Mouse (Mus musculus) hindbrain, embryonic 10.5 days (tissue): ENCODE measurements around the gene Lyz1. TPM values are rescaled to one million over a fixed set of nuclear protein-coding genes. Genes with fewer than 3 reads are reported as not detected.

Experiments used
- DNase-seq: peaks from one replicate; pipeline ENCODE4 v3.0.0-alpha.2; 2017; ENCODE audit warnings: low spot score
- H3K27ac ChIP-seq: fragments of 300-500 bp; sonication (generic); 2 replicates; pipeline ENCODE4 v1.5.1; 2016; ENCODE audit warnings: mild to moderate bottlenecking, moderate library complexity
- H3K27me3 ChIP-seq: fragments of 300-500 bp; sonication (generic); 2 replicates; pipeline ENCODE4 v1.6.1; 2016; ENCODE audit warnings: mild to moderate bottlenecking; ENCODE audit not compliant: poor library complexity, insufficient read depth, severe bottlenecking
- H3K36me3 ChIP-seq: fragments of 300-500 bp; sonication (generic); 2 replicates; pipeline ENCODE4 v1.6.1; 2016; ENCODE audit warnings: mild to moderate bottlenecking, moderate library complexity
- H3K4me1 ChIP-seq: fragments of 300-500 bp; sonication (generic); replicated peaks from 2 replicates; pipeline ENCODE4 v1.6.1; 2016; ENCODE audit warnings: mild to moderate bottlenecking
- H3K4me3 ChIP-seq: fragments of 300-500 bp; sonication (generic); 2 replicates; pipeline ENCODE4 v1.5.1; 2016; ENCODE audit warnings: mild to moderate bottlenecking, moderate library complexity
- H3K9me3 ChIP-seq: fragments of 300-500 bp; sonication (generic); 2 replicates; pipeline ENCODE4 v1.6.1; 2016; ENCODE audit warnings: mild to moderate bottlenecking, moderate library complexity
- WGBS: fragments of 180-500 bp; shearing (Covaris S2); methylation state at CpG from one replicate; pipeline ENCODE4 v1.1.7; 2016; 5-methylcytosine and 5-hydroxymethylcytosine counted together
- polyA plus RNA-seq: library from polyadenylated mRNA; unstranded; fragments of >200 nt; fragmentation: Nextera tagmentation; extraction: Ambion mirVana; gene quantifications from 2 replicates; pipeline ENCODE4 v1.2.1, GENCODE M21; 2016

Lyz1 gene
- not detected in 2 replicates for polyA plus RNA-seq

GRCm38 (mm10) chr10:117292671-117293070 is at the start of gene Lyz1:
Gene Lyz1, minus strand, starts transcription at chr10:117292868.
- H3K4me3 ChIP-seq = no peak within 1 kb of the TSS
- no peaks in the 10 kb centered on the region for H3K9me3 ChIP-seq
- H3K27me3 ChIP-seq = no peaks in the 10 kb centered on the region
- no peaks in the 10 kb centered on the region; the same call in 1 of the 2 replicates for H3K4me1 ChIP-seq
- no peaks in the 10 kb centered on the region for H3K36me3 ChIP-seq
- WGBS = 80% methylated on average over 5 of the region's 5 CpGs
- no peak for DNase-seq
- no peak within 1 kb of the TSS for H3K27ac ChIP-seq

- 70% methylated on average over 2 of the region's 2 CpGs for WGBS
- H3K36me3 ChIP-seq = peaks cover 30% of the 10 kb centered on the region
Measured at GRCm38 (mm10) chr10:117342406-117342805, 49.7 kb upstream of the Lyz1 start.

DNA sequence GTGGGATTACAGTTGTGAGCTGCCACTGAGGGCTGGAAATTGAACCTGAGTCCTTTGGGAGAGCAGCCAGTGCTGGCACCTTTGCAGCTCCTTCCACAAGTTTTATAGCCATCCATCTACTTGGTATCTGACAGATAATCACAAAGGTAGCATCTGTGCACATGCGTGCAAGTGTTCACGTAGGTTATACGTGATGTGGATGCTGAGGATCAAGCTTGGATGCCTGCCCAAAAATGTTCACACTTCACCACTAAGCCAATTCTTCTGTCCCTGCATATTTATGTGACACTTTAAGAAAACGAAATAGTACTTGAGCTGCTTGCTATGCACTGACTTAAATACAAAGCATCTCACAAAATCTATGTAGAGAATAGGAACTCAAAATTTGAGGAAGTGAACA is 48.4 kb upstream of the Lyz1 start:
- H3K27me3 ChIP-seq = no peaks in the 10 kb centered on the region

More at GRCm38 (mm10) chr10:117342406-117342805, 49.7 kb upstream of the Lyz1 start:
- DNase-seq = no peak
- Histone ChIP-seq H3K4me3 (no peak overlapping the region), H3K9me3 (no peaks in the 10 kb centered on the region), H3K27me3 (no peaks in the 10 kb centered on the region), H3K4me1 (no peaks in the 10 kb centered on the region), H3K27ac (no peak overlapping the region)

GRCm38 (mm10) chr10:117339241-117339640 is 46.6 kb upstream of the Lyz1 start:
- WGBS = 82% methylated on average over 7 of the region's 7 CpGs
- Histone ChIP-seq H3K27ac (no peak overlapping the region), H3K27me3 (no peaks in the 10 kb centered on the region)

More for the DNA sequence above, 48.4 kb upstream of the Lyz1 start:
- Histone ChIP-seq H3K4me1 (no peaks in the 10 kb centered on the region), H3K27ac (no peak overlapping the region), H3K36me3 (peaks cover 17% of the 10 kb centered on the region; the same call in 1 of the 2 replicates), H3K4me3 (no peak overlapping the region), H3K9me3 (no peaks in the 10 kb centered on the region)
- WGBS = 92% methylated on average over 4 of the region's 4 CpGs
- DNase-seq = no peak

GRCm38 (mm10) chr10:117337946-117338345 is 45.3 kb upstream of the Lyz1 start:
- DNase-seq = no peak
- no peaks in the 10 kb centered on the region for H3K9me3 ChIP-seq
- peaks cover 5% of the 10 kb centered on the region; the same call in 1 of the 2 replicates for H3K36me3 ChIP-seq
- no peaks in the 10 kb centered on the region for H3K27me3 ChIP-seq
- H3K27ac ChIP-seq = no peak overlapping the region
- no peak overlapping the region for H3K4me3 ChIP-seq
- peaks cover 3% of the 10 kb centered on the region; the same call in 1 of the 2 replicates for H3K4me1 ChIP-seq

More at GRCm38 (mm10) chr10:117339241-117339640, 46.6 kb upstream of the Lyz1 start:
- DNase-seq = no peak
- Histone ChIP-seq H3K4me1 (peaks cover 3% of the 10 kb centered on the region; the same call in 1 of the 2 replicates), H3K9me3 (no peaks in the 10 kb centered on the region), H3K4me3 (no peak overlapping the region), H3K36me3 (peaks cover 5% of the 10 kb centered on the region; the same call in 1 of the 2 replicates)

GRCm38 (mm10) chr10:117335649-117336048 is 43.0 kb upstream of the Lyz1 start:
- Histone ChIP-seq H3K4me1 (peaks cover 3% of the 10 kb centered on the region; the same call in 1 of the 2 replicates), H3K36me3 (no peaks in the 10 kb centered on the region), H3K9me3 (no peaks in the 10 kb centered on the region), H3K27me3 (no peaks in the 10 kb centered on the region), H3K4me3 (no peak overlapping the region), H3K27ac (no peak overlapping the region; the same call in 1 of the 2 replicates)
- peak; percentile 18 for DNase-seq
- WGBS = 45% methylated on average over 4 of the region's 4 CpGs

GRCm38 (mm10) chr10:117330521-117330920 is 37.9 kb upstream of the Lyz1 start:
- Histone ChIP-seq H3K36me3 (no peaks in the 10 kb centered on the region), H3K9me3 (no peaks in the 10 kb centered on the region), H3K4me3 (no peak overlapping the region), H3K27me3 (no peaks in the 10 kb centered on the region), H3K27ac (no peak overlapping the region), H3K4me1 (peaks cover under 1% of the 10 kb centered on the region; the same call in 1 of the 2 replicates)
- no peak for DNase-seq
- 83% methylated on average over 5 of the region's 5 CpGs for WGBS

DNA sequence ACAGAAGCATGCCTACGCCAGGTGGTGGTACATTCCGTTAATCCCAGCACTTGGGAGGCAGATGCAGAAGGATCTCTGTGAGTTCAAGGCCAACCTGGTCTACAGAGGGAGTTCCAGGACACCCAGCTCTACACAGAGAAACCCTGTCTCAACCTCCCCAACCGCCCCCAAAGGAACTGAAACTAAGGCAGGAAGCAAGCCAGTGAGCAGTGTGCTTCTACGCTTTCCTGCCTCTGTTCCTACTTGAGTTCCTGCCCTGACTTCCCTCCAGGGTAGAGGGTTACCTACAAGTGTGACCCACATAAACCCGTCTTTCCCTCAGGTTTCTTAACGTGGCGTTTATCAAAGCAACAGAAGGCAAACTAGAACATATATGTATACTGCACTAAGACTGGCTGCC is 31.1 kb upstream of the Lyz1 start:
- H3K27ac ChIP-seq = no peak overlapping the region
- 92% methylated on average over 7 of the region's 7 CpGs for WGBS
- H3K36me3 ChIP-seq = no peaks in the 10 kb centered on the region
- DNase-seq = no peak
- no peaks in the 10 kb centered on the region for H3K27me3 ChIP-seq
- H3K4me3 ChIP-seq = no peak overlapping the region
- 0 out of 2 replicates have a peak, but pooled peaks cover 3% of the 10 kb centered on the region for H3K4me1 ChIP-seq
- H3K9me3 ChIP-seq = no peaks in the 10 kb centered on the region

- no peak overlapping the region for H3K27ac ChIP-seq
- H3K36me3 ChIP-seq = no peaks in the 10 kb centered on the region
- 94% methylated on average over 5 of the region's 5 CpGs for WGBS
- H3K27me3 ChIP-seq = no peaks in the 10 kb centered on the region
- H3K9me3 ChIP-seq = no peaks in the 10 kb centered on the region
- 0 out of 2 replicates have a peak, but pooled peaks cover 3% of the 10 kb centered on the region for H3K4me1 ChIP-seq
- no peak overlapping the region for H3K4me3 ChIP-seq
- no peak for DNase-seq
Measured at GRCm38 (mm10) chr10:117322630-117323029, 30.0 kb upstream of the Lyz1 start.

DNA sequence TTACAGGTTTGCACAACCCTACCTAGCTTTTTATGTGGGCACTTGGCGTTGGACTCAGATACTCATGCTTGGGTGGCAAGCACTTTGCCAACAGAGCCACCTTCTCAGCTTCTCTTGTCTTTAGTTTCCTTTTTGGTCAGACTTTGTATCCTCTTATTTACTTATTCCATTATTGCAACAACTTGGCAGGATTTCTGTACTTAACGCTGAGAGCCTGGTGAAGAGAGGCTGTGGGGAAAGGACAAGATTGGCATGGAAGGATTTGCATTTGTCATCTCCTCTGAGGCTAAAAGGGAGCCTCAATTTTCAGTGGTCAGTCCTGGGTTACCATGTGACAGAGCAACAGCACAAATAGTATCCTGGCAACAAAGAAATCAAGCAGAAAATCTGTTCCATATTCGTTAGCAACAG is 27.9 kb upstream of the Lyz1 start:
- Histone ChIP-seq H3K27me3 (no peaks in the 10 kb centered on the region), H3K27ac (no peak overlapping the region), H3K4me1 (peaks cover 6% of the 10 kb centered on the region; the same call in 1 of the 2 replicates), H3K4me3 (no peak overlapping the region), H3K9me3 (no peaks in the 10 kb centered on the region), H3K36me3 (no peaks in the 10 kb centered on the region)
- DNase-seq = no peak
- 76% methylated on average over 3 of the region's 3 CpGs for WGBS

GRCm38 (mm10) chr10:117316391-117316790 is 23.7 kb upstream of the Lyz1 start:
- no peaks in the 10 kb centered on the region for H3K36me3 ChIP-seq
- 88% methylated on average over 11 of the region's 11 CpGs for WGBS
- peaks cover 6% of the 10 kb centered on the region; the same call in 1 of the 2 replicates for H3K4me1 ChIP-seq
- no peak overlapping the region for H3K4me3 ChIP-seq
- DNase-seq = no peak
- no peaks in the 10 kb centered on the region for H3K9me3 ChIP-seq
- no peaks in the 10 kb centered on the region for H3K27me3 ChIP-seq
- H3K27ac ChIP-seq = no peak overlapping the region

DNA sequence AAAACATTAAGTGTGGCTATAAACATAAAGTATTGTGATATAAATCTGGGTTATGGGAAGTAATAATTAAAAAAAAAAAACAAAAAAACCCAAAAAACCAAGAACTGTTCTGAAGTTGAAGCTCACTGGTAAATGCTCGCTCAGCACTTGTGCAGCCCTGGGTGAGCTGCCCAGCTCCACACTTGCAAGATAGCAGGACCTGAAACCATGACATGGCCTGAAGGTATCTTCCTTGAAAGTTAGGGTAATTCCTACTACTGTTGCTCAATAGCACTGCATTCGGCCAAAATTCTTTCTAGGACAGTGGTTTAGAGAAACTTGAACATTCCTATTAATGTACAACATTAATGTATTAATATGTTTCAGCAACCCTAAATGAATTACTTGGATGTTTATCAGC is 20.5 kb upstream of the Lyz1 start:
- Histone ChIP-seq H3K4me1 (peaks cover 3% of the 10 kb centered on the region; the same call in 1 of the 2 replicates), H3K4me3 (no peak overlapping the region), H3K27ac (no peak overlapping the region), H3K9me3 (no peaks in the 10 kb centered on the region), H3K36me3 (no peaks in the 10 kb centered on the region), H3K27me3 (no peaks in the 10 kb centered on the region)
- no peak for DNase-seq
- WGBS = 92% methylated on average over 2 of the region's 2 CpGs

- 81% methylated on average over 8 of the region's 8 CpGs for WGBS
- no peak overlapping the region for H3K27ac ChIP-seq
Measured at GRCm38 (mm10) chr10:117312168-117312567, 19.5 kb upstream of the Lyz1 start.

More at GRCm38 (mm10) chr10:117312168-117312567, 19.5 kb upstream of the Lyz1 start:
- H3K4me1 ChIP-seq = peaks cover 3% of the 10 kb centered on the region; the same call in 1 of the 2 replicates
- H3K27me3 ChIP-seq = no peaks in the 10 kb centered on the region
- no peak for DNase-seq
- H3K36me3 ChIP-seq = no peaks in the 10 kb centered on the region
- no peaks in the 10 kb centered on the region for H3K9me3 ChIP-seq
- no peak overlapping the region for H3K4me3 ChIP-seq
